Mouse (Mus musculus) heart, postnatal 10 days (tissue): ENCODE results near the gene Bcl2a1c. TPM values are rescaled to one million over a fixed set of nuclear protein-coding genes. Genes with fewer than 3 reads are reported as not detected.
A peak's percentile ranks its signal among the peaks of the same experiment; 100 is the strongest.
"Not testable (repeated sequence)": the region's sequence is repeated elsewhere in the genome, so short reads cannot be mapped to it uniquely, and the experiment has no call there.

ENCODE experiments used
- DNase-seq, 2 experiments: peaks; one replicate each; pipeline ENCODE4 v3.0.0; 2021
- intact Hi-C: fragments of 180-260 bp; cut with DNase I; formaldehyde crosslinking; loops from one replicate; pipeline ENCODE4 v1.15.1; 2025
- total RNA-seq, 2 experiments: library from RNA; stranded (reverse); gene quantifications; 2 replicates each; pipeline ENCODE4 v1.2.3; 2021

The Bcl2a1c gene
- total RNA-seq = not detected

DNA sequence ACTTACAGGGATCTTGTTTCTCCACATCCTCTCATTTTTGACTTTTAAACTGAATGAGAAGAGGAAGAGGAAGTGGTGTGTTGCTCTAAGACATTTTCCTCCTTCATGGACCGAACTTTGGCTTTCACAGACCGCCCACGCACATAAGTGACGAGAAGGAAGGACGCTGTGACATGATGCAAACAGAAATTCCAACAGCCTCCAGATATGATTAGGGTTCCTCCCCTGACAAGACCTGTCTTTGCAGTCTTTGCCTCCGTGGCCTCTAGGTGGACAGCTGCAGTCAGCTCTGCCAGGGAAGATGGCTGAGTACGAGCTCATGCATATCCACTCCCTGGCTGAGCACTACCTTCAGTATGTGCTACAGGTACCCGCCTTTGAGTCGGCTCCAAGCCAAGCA, at the start of gene Bcl2a1c:
Gene Bcl2a1c (plus strand): TSS at position 281 of the 400 bp plus-strand sequence.
- DNase-seq, intact Hi-C loops: not testable (repeated sequence)

DNA sequence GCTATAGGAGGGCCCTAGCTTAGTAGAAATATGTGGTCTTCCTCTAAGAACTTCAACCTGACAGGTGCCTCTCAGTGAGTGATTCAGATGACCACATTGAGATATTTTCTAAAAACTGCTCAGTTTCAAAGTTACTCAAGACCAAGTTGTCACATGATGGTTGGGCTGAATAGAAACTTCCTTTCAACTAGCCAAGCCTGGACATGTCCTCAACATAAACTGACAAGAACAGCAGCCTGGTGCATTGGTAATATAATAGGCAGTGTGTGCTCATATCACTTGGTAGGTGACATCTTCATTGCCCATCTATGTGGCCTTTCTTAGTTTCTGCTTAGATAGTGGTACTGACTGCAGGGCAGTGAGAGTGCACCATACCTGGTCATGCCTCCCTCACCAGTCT, 24.0 kb upstream of the Bcl2a1c start:
- intact Hi-C loops, DNase-seq: not testable (repeated sequence)

DNA sequence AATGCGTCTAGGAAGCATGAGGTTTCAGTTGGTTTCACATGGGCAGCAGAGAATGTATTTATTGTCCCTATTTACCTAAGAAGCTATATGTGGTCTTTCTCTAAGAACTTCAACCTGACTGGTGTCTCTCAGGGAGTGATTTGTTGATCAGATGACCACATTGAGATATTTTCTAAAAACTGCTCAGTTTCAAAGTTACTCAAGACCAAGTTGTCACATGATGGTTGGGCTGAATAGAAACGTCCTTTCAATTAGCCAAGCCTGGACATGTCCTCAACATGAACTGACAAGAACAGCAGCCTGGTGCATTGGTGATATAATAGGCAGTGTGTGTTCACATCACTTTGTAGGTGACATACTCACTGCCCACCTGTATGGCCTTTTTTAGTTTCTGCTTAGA, 18.2 kb upstream of the Bcl2a1c start:
- intact Hi-C loops = loop anchor here (10.0 kb wide), 1 partner anchor 183 kb away; no protein-coding TSS in a partner anchor
- DNase-seq = not testable (repeated sequence)

DNA sequence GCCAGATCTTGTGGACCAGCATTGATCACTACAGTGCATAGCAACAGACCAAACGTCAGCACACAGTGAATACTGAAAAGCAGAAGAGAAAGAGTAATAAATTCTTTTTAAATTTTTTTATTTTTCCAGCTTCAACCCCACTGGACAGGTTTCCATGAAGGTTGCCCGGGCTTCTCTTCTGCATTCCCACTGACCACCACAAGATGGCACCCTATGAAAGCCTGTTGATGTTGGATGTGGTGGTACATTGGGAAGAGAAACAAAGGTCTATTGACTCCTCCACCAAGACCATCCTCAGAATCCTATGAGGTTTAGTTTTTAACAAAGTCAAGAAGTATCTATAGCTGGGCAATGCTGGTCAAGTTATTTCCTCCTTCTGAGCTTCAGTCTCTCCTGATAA, 11.9 kb upstream of the Bcl2a1c start:
- intact Hi-C loops = loop anchor here (2.0 to 10.0 kb wide), 2 partner anchors 63 to 177 kb away; no protein-coding TSS in a partner anchor
- peak; percentile 60 to 77 for DNase-seq

DNA sequence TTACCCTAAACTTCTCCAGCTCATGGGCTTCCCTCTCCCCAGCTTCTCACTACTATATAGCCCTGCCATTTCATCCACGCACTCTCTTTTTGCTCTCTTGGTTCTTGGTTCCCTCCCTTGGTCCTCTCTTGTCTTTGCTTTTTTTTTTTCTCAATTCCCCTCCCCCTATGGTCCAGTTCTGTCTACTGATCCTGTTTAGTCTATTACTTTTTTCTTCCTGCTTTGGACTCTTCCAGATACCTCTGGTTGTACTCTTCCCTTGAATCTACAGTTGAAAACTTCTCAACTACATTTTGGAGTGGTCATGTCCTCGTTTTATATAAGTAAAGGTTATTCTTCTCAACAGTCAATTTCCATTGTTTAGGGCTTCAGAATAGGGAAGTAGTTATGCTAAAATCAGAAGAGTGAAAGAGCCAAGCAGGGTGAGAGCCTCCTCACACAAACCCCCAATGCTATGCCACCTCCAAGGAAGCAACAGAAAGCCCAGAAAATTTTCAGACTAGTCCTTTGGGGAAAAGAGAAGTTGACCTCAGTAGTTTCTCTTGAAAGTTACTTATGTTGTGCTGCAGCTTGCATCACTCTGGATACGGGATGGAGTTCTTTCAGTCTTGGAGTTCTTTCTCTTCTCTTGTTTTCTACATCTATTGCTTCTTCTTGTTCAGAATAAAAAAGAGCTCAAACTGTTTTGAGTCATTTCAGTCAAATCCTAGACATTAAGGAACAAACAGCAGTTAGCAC, 3.8 kb upstream of the Bcl2a1c start:
- intact Hi-C loops = no loop called here
- DNase-seq = no peak

DNA sequence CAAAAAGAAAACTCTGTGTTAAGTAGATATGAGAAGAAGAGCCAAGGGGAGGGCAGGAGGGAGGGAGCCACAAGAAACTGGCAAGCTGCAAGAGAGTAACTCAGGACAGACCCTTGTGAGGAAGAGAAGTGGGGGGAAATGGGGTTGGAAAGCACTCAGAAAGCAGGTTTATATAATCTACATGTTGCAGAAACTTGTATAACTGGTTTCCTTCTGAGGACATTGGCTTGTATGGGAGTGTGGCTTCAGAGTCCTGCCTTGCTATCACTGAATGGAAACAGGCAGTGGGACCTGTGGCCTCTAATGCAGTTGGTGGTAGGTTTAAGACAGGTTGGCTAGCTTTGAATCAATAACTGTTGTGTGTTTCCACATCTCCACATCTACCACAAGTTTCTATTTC, 1.6 kb upstream of the Bcl2a1c start:
- intact Hi-C loops, DNase-seq: not testable (repeated sequence)

DNA sequence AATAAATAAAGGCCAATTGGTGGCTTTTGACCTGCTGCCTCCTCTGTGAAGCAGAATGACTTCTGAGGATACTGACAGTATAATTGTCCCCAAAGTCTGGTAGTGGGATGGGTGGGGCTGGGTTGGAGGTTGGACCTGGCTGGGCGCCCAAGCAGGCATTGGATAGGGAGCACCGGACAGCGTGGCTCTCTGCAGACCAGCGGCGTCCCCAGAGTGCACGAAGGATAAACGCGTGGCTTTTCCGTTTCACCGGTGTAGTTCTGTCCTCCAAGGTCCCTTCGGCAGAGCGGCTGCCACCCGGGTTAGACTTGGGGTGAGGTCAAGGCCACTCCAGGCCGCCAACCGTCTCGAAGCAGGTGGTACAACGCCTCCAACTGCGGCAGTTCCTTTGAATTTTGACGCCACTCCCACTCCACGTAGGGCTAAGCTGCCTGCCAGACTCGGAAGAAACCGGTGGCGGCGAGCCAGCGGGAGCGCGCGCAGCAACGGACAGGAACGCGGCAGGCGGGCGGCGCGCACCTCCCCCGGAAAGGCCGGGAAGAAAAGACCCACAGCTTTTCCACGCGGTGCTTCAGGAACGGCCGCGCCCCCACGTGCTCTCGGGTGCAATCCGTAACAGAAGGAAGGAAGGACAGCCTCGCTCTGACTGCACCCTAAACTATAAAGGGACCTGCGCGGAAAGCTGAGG, 38.0 kb downstream of the Bcl2a1c start:
- intact Hi-C loops = no loop called here
- peak; percentile 87 to 88 for DNase-seq

DNA sequence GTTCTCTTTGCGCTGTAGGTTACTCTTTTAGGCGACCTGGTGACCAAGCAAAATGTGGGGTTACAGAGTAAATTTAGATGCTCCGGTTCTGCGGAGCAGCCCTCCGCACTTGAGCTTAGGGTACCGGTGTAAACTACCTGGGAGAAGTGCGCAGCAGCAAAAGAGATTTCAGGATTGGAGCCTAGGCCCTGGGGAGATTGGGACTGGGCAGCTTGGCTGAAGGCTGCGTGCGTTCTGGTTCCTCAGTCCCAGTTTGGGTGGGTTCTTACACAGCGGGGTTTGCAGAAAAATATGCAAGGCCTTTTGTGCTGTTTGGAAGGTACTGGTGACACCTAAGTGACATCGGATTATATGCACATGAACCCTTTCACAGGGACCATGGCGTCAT, 38.5 kb downstream of the Bcl2a1c start:
- intact Hi-C loops = no loop called here
- no peak for DNase-seq

DNA sequence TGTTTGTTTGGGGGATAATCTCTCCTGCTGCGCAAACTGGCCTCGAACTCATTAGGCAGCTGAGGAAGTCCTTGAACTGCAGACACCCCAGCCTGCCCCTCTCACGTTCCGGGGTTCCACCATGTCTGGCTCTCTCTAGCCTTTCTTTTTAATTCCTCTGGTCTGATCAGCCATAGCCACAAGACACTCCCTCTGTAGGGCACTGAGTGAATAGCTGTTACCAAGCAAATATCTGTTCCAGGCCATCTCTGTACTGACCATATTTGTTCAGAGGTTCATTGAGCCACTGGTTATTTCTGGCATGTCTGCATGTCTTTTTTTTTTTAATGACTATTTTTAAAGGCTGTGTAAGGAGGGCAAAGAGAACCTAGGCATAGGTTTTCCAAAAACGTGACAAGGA, 39.5 kb downstream of the Bcl2a1c start:
- peak; percentile 14 to 29 for DNase-seq
- intact Hi-C loops = not testable (repeated sequence)

DNA sequence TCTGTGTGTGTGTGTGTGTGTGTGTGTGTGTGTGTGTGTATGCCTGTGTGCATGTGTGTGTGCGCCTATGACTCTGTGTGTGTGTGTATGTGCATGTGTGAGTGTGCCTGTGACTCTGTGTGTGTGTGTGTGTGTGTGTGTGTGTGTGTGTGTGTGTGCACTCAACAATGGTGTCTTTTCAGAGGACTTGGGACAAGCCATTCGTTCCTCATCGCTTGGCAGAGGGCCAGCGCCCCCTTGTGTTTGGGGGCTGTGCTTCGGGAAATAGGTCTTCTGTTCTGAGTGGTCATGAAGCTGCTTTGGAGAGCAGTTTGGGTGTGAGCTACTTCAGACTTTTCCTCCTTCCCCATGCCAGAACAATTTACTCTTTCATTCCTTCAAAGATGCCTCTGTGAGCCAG, 41.8 kb downstream of the Bcl2a1c start:
- intact Hi-C loops, DNase-seq: not testable (repeated sequence)

DNA sequence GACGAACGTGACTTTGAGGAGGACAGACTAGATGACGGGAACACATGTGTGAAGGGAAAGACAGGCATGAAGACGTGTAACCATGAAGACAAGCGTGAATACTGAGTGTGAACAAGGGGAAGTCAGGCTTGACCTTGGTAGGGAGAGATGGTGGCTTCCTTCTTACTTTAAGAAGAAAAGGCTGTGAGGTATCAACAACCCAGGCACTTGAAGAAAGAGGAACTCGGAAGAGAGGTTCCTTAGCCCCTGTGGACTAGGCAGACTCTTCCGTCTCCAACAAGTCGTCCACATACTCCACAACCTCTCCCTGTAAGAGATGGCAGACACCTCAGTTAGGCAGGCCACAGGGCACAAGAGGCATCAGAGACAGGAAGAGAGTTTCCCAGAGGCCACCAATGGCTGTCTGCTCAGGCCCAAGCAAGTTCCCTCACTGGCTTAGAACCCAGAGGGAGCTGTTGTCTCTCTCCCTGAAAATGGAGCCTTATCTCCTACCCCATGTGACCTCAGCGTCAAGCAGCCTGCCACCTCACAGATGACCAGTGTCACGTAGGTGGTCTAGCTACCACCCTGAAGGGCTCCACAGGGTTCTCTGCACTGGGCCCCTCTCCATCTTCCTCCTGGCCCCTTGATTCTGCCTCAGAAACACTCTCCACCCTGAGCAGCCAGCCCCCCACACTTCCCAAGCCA, 45.5 kb downstream of the Bcl2a1c start:
- intact Hi-C loops = no loop called here
- no peak for DNase-seq

DNA sequence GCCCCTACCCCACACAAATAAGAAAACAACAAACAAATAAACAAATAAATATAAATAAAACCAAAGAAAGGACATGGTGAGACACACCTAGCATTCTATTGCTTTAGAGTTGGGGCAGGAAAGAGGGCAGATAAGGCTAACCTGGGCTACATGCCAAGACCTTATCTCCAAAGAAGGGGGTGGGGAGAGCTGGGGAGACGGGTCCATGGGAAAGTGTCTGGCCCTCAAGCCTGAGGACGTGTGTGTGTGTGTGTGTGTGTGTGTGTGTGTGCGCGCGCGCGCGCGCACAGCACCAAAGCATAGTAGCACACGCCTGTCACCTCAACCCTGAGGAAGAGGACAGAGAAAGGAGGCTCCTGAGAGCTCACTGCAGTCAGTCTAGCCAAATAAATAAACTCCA, 47.2 kb downstream of the Bcl2a1c start:
- peak; percentile 56 to 62 for DNase-seq
- intact Hi-C loops = no loop called here

DNA sequence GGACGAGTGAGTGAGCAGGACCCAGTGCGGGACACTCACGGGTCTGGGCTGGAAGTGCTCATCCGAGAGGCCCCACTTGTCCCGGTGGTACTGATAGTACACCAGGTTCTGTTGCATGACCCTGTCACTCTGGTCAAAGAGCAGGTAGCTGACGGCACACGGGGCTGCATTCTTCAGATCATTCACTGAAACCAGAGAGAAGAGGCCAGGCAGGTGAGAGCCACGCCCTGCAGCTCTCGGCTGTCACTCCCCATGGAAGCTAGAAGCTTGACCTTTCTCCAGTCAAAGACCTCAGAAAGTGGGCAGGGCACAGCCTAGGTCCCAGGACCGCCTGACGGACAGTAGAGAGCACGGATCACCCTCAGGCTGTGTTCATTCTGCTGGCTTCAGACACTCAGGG, 49.9 kb downstream of the Bcl2a1c start:
- intact Hi-C loops = loop anchor here (2.0 to 10.0 kb wide), 2 partner anchors 61 to 395 kb away; no protein-coding TSS in a partner anchor
- DNase-seq = no peak

Other genes starting within 250 kb of the Bcl2a1c start
- gene Crtap, start 60.5 kb downstream of the Bcl2a1c start, total RNA-seq = 10 to 100 TPM; 61.0 to 66.3 TPM
- 10 to 100 TPM; 21.5 to 25.1 TPM for gene Glb1, start 70.9 kb downstream of the Bcl2a1c start, total RNA-seq
- 1 to 10 TPM; 5.1 to 5.6 TPM for gene Tmppe, start 71.0 kb downstream of the Bcl2a1c start, total RNA-seq
- under 1 TPM in 1 of 2 experiments, not detected in 1; 0.10 TPM for gene Ccr4, start 174.8 kb downstream of the Bcl2a1c start, total RNA-seq
- not detected for gene C130032M10Rik, start 185.6 kb downstream of the Bcl2a1c start, total RNA-seq
- not detected for gene Trim71, start 234.2 kb downstream of the Bcl2a1c start, total RNA-seq